Mouse (Mus musculus): Measurements from ENCODE around the gene Col6a1.
"Not testable (repeated sequence)": the region's sequence is repeated elsewhere in the genome, so short reads cannot be mapped to it uniquely, and the experiment has no call there.

Gene Col6a1

DNA sequence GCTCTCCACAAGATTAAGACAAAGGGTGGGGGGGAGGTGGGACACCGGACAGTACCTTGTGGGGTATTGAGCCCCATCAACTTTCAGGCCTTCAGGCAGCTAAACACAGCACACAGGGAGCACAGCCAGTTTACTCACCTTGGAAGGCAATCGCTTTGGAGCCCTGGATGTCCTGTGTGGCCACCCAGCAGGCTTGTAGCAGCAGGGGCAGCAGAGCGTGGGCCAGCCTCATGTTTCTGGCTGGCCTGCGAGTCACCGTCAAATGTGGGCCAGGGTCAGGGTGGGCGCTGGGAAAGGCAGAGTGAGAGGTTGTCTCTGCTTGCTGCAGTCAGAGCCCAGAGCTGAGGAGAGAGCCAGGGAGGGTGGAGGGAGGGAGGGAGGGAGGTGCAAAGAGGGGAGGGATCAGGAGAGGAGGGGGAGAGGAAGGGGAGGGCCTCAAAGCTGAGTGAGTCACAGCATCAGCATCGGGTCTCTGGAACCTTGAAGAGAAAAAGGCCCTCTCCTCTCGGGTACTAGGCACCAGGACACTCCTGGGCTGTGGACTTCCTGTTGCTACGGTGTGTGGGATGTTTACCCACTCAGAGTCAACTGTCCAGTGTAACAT, at the start of gene Col6a1:
Col6a1 (minus strand) TSS at position 487 of the 604 bp plus-strand sequence.
- DNase-seq (ENCODE audit: low spot score) = peak; percentile 24

DNA sequence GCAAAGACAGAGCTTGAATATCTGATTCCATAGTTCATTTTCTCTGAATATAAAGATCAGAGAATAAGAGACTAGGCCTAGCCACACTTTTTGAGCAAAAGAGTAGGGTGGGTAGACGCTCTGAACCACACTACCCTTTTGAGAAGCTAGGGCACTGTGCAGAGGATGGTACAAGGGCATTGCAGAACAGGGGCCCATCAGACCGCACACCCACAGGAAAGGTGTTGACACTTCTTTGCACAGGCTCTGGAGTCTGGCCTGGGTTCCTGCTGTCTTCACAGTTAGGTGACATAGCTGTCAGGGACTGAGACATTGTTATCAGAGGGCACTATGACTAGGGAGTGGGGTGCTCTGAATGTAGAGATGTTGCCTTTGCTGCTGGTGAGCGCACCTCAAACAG, 45.7 kb upstream of the Col6a1 start:
- no peak for DNase-seq (ENCODE audit: low spot score)

DNA sequence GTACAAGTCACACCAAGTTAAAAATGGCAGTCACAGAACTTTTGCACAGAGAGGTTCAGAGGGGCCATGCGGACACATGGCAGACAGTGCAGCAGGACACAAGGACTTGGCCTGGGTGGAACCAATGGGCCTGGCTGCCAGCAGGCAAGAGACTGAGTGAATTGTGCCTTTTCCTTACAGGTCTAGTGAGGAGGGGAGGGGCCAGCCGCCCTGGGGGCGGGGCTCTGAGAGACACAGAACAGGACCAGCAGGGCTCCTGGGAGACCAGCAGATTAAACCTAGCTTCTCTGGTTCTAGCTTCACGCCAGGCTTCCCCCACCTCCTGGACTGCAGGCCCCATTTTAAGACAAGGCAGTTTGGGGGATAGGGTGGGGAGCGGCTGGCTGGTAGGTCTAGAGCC, 45.1 kb upstream of the Col6a1 start:
- DNase-seq (ENCODE audit: low spot score) = no peak

DNA sequence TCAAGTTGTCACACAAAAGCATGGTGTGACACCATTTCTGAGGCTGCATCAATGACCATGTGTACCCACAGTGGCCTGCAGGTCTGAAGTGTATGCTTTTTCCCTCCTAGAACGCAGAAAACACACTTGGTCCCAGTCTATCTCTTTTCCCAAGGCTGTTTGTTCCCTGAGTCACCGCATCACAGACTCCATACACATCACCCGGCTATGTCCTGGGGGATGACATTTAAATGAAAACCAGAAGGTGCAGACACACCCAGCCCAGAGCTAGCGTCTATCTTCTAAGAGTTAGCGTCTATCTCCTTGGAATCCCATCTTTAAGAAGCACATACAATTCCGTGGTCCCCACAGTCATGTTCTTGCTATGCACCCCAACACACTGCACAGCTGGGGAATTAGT, 43.6 kb upstream of the Col6a1 start:
- no peak for DNase-seq (ENCODE audit: low spot score)

DNA sequence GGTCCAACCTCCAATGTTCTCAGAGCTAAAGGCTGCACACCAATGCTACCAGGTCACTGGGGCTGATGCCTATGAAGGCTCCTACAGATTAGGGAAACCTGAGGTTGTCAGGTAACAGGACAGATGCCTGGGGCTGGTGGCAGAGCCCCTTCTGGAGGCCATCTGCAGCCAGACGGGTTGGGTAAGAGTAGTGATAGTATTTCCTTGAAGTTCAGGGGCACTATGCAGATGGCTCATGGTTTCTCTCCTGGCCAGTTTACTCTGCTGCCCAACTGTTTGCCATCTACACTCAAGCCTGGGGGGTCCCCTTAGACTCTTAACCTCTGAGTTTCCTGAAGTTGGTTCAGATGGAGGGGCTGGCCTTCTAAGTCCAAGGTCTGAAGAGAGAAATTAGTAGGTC, 40.2 kb upstream of the Col6a1 start:
- DNase-seq (ENCODE audit: low spot score) = no peak

DNA sequence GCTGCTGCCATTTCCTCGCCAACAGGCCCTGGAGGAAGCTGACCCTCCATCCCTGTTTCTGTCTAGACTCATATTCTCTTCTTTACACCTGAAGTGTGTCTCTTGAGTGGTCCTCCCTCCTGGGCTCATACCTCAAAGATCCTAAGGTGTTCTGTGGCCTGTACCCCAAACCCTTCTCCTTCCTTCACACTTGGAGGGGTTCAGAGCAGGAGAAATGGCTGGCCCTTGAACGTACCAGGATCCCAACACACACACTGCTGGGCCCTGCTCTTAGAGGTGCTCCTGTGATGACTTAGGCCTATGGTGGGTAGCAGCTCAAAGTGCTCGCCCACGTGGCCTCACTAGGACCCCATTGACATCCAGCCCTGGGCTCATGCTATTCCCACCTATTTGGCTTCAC, 39.0 kb upstream of the Col6a1 start:
- no peak for DNase-seq (ENCODE audit: low spot score)

DNA sequence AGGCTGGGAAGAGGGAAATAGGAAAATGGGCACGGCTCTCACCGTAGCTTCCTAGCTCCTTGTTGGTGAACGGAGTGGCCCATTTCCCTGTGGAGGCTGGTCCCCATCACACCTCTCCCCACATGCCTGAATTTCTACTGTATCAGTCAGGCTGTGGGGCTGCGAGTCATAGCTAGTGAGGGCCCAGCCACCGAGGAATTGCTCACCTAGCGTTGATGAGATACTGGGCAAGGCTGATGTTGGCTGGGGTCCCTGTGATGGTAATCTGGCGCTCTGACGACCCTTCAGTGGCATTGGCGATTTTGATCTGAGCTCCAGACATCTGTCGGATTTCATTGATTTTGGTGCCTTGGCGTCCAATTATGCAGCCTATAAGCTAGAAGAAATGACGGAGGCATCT, 37.0 kb upstream of the Col6a1 start:
- DNase-seq (ENCODE audit: low spot score) = no peak

DNA sequence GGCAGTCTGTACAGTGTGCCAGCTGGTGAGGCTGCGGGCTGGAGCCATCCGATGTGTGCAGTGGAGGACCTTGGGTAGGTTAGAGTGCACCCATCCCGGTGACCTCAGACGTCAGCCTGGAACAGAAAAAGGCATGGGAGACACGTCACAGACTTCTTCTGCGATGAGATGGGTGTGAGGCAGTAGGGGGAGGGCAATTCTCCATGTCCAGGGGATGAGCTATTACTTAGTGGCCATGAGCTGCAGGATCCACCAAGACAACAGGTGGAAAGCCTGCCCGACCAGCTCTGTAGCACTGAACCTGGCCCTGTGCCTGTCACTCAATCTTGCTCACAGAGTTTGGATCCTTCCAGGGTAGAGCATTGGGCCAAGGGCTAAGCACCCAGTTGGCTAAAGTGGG, 36.4 kb upstream of the Col6a1 start:
- no peak for DNase-seq (ENCODE audit: low spot score)

DNA sequence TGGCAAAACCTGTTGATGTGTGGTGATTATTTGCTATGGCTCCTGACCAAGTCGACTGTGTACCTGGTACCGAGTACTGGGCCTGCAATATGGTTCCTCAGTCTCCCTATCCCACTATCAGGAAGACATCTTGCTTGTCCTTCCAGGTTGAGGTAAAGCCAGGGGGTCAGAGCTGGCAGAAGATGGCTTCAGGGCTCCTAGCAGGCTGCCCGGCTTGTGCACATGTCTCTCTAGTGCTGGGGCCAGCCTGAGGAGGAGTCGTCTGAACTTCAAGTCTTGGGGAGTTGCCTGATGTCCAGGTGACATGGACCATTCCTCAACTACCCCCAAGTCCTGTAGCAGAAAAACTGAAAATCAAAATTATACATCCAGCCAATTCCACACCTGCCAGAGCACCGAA, 33.9 kb upstream of the Col6a1 start:
- DNase-seq (ENCODE audit: low spot score) = no peak

DNA sequence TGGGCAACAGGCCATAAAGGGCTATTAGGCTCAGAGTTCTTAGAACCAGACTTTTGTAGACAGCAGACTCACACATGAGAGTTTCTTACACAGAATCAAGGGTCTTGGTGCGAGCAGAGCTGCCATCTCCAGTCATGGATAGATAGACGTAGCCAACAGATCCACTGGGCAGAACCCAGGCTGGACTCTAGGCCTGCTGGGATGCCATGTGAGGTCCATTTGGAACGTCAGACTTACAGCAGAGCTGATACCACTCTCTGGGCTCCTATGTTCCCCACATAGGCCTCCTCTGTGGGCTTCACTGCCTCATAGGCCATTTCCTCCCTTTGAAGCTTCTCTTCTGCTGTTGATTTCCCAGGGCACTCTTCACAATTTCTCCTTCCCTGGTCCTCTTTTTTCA, 27.7 kb upstream of the Col6a1 start:
- DNase-seq (ENCODE audit: low spot score) = no peak

DNA sequence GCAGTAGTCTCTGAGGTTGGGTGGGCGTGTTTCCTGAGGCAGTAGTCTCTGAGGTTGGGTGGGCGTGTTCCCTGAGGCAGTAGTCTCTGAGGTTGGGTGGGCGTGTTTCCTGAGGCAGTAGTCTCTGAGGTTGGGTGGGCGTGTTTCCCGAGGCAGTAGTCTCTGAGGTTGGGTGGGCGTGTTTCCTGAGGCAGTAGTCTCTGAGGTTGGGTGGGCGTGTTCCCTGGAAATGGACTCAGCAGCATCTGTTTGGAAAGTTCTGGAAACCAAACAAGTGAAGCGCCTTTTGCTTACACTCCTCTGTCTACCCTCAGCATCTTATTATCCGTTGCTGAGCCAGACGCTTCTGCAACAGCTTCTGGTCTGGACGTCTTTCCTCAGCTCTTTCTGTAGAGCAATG, 18.3 kb upstream of the Col6a1 start:
- DNase-seq (ENCODE audit: low spot score) = not testable (repeated sequence)

DNA sequence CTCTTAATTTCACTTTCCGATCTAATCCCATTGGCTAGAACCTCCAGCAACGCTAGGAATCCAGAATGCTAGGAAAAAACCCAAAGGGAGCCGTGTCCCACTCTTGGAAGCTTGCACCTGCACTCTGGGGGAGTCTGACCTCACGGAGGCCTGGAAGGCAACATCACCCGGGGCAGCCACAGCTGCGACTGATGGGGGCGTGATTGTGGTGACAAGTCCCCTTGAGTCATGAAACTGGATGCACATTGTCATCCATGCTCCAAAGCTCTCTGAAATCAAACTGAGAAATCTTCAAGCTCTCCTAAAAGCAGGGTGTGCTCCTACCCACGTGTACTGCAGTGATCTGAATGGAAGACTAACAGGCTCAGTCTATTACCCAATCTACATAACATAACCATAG, 10.8 kb upstream of the Col6a1 start:
- DNase-seq (ENCODE audit: low spot score) = no peak

DNA sequence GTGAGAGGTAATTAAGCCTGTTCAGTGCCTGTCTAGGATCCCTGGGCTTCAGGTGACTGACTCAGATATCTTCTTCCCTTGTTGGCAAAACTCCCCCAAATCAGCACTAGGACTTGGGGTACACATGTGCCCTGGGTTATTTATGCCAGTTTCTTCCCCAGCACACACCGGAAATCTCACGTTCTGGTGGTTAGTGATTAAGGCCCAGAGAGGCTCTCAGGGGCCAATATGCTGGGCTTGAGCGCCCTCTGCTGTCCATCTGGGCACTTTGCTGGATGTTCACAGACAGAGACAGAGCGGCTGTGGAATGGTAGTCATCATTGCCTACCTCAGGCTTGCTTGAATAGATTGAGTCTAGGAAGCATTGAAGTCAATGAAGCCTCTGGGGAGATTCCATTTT, 9.0 kb upstream of the Col6a1 start:
- DNase-seq (ENCODE audit: low spot score) = peak; percentile 74

DNA sequence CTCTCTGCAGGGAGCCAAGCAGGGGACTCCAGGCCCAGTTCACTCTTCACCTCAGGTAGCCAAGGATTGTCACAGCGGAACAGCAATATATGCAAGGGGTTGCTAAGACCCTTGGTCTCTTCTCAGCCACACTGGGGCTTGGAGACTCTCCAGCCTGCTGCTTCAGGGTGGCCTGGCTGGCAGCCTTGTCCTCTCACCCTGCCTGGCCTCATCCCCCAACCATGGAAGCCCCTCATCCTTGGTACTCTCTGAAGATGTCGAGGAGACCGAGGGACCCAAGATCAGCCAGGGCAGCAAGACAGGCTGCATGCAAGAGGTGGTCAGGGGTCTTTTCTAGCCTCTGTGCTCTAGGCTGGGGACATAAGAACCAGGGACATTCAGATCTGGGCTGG, 7.7 kb upstream of the Col6a1 start:
- DNase-seq (ENCODE audit: low spot score) = no peak

DNA sequence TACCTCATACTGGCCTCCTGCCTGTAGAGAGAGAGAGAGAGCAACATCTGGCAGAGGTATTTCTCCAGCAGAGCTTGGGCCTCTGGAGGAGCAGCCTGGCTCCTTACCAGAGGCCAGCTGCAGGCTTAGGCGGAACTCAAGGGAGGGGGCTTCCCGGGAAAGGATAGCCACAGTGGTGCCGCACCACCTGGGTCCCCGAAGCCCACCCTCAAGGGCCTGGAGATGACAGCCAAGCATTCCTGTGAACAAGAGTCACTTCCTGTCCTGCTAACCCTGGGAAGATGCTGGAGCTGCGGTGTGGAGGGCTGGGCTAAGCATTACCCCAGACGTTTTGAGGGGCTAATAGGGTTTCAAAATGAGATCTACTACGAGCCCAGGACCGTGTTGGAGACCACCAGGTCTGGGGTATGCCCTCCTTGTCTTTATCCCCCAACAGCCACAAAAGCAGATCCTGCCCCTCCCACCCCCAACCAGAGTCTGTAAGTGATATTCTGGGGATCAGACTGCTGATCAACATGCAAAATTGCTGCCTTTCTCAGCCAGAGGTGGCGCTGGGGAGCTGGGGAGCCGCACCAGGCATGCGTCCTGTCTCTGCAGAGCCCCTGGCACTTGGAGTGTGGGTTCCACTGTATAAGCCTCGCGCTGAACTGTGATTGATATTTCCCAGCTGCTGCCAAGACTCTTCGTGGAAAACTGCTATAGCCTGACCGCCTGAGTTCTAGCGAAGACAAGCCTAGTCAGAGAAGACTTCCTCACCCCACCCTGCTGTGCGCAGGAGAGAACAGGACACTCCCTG, 7.1 kb upstream of the Col6a1 start:
- DNase-seq (ENCODE audit: low spot score) = peak; percentile 81

DNA sequence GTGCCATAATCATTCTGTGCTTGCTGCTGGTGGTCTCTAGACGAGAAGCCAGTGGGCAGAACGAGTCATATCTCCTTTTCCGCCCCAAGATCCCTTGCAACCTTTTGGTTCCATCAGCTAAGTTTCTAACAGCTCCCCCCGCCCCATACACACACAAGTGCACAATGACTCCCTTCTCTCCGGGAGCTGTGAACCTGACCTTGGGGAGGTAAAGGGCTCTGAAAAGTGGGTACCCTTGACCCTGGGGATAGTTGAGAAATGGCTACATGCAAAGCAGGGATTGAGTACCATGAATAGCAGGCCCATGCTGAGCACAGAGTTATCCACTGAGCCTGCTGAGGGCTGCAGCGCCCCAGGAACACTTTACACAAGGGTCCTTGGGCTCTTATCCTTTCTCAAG, 6.4 kb upstream of the Col6a1 start:
- DNase-seq (ENCODE audit: low spot score) = no peak

DNA sequence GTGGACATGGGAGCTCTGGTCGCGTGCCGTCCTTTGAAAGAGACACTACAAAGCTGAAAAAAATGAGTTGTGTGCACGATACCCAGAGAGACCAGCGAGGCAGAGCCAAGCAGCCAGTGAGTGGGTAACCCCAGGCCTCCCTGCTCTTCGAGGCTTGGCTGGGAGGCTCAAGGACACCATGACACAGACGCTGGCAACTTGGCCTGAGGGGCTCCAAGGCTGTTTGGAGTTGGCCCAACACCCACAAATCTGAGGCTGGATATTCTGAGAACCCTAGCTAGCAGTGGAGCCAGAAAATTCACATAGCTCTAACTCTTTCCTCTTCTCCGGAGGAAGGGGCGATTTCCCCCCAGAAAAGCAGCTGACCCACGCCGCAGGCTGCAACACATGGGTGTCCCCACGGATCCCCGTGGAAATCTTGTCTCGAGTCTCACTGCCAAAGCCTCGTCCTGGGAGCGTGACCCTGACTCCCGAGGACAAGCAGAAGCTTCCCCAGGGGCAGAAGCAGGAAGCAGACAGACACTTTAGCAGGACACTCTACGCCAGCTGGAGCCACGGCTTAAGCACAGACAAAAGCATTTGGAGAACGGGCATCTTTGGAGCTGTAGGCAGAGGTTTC, 5.8 kb upstream of the Col6a1 start:
- DNase-seq (ENCODE audit: low spot score) = no peak

DNA sequence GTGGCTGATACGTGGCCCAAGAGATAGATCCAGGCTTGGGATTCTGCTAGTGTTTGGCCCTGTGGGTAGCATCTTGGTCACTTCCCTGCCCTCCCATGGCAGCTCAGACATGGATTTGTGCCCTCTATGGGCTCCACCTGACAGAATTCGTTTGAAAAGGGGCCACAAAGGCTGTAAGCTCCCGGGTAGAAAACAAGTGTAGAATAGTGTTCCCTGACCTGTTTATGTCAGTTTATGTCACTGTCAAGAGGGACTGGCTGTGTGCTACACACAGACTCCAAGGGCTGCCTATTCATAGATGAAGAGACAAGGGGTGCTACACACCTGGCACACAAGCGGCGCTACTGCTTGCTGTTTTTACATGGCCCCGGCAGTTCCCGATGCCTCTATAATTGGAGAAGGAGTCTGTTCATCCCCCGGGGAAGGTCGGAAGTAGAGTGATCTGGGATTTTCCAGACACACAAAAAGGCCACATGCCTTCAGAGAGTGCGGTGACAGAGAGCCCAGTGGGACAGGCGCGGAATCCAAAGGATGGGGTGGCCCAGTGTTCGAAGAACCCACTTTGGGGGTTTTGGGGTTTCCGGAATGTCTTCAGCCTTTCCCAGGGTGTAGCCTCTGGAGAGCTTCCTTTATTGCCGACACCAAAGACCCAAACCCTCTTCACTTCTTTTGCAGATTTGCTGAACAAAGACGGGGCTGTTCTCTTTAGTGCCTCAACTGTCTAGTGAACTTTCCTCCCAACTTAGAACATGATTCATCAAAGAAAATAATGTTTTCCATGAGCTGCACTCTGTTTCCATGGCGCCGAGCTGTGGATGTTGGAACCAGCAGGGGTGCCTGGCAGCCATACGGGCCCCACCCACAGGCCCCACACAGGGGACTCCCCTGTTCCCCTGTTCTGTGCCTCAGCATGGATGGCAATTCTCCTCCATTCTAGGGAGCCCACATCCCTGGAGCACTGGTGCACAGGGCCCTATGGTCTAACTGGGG, 4.0 kb upstream of the Col6a1 start:
- DNase-seq (ENCODE audit: low spot score) = peak; percentile 32

DNA sequence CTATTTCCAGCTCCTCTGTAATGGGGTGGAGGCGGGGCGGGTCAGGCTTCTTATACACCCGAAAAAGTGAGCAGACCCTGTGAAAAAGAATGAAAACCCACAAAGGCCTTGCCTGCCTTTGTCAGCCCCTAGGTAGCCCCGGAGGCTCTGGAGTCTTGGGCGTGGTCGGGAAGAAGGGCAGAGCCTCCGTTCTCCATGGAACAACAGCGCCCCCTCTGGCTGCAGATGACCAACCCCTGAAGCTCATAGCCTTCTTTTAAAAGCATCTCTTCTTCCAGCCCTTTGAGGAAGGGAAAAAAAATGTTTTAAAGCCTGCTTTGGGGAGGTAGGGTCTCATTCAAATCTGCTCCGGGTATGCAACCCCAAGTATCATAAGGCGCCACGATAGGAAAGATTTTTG, 2.4 kb upstream of the Col6a1 start:
- peak; percentile 71 for DNase-seq (ENCODE audit: low spot score)

DNA sequence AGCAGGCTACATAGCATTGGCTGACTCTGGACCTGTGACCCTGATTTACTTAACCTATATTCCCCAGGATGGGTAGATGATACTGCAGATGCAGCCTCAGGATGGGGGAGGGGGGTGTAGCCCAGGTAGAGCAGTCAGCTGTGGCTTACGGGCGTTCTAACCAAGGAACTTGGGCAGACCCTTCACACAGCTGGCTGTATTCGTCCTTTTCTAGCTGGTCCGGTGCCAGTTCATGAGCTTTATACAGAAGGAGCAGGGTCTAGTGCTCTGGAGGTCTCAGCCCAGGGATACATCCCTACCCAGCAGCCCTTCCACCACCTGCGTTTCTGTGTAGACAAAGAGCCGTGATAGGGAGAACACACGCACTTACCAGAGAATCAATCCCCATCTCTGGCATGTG, 1.3 kb upstream of the Col6a1 start:
- no peak for DNase-seq (ENCODE audit: low spot score)

DNA sequence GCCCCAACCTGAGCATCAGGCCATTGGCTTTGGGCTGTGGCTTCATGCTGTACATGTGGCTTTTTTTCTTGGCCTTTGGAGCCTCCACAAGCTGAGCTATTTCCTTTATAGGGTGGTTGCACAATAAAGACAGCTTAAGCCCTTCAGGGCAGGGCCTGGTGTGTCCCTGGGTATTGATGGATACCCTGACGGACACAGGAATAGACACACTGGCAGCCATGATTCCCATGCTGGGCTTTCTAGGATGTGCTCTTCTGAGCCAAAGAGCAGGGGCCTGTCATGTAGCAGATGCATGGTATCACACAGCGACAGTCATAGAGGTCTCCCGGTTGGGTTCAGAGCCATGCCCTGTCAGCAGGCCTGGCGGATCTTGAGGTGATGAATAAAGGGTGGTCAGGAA, 898 bp upstream of the Col6a1 start:
- no peak for DNase-seq (ENCODE audit: low spot score)

DNA sequence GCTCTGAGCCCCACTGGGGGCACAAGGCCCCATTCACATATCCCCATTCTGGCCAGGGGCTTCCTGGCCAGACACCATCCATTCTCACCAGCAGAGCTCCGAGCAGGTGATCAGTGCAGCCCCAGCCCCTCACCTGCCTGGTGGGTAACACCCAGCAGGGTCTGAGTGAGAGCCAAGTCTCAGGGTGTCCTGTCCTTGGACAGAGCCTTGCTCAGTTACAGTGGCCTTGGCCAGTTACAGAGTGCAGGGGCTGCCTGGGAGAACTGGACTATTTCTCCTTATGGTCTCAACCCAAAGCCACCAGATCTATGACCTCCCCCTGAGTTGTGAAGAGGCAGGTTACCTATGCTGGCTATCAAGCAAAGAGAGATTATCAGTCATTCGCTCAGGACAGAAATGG, 871 bp downstream of the Col6a1 start:
- no peak for DNase-seq (ENCODE audit: low spot score)

Measured in lung, postnatal 25 days (tissue).